Mouse (Mus musculus) adrenal gland, postnatal 36 days (tissue): ENCODE results near the gene Pdzk1. TPM values are rescaled to one million over a fixed set of nuclear protein-coding genes. Genes with fewer than 3 reads are reported as not detected.

Source experiments
- DNase-seq, 2 experiments: peaks; one replicate each; pipeline ENCODE4 v3.0.0; 2021; ENCODE audit warnings: mixed read lengths in 1 of 2
- long read RNA-seq, 2 experiments: library from polyadenylated mRNA; stranded (forward); transcript quantifications; one replicate each; pipeline ENCODE4 v2.0.0; 2021; ENCODE audit warnings: borderline sequencing depth in 2 of 2
- total RNA-seq, 2 experiments: library from RNA; stranded (reverse); gene quantifications; 2 replicates each; pipeline ENCODE4 v1.2.3; 2021

Pdzk1 gene
- total RNA-seq = not detected
- long read RNA-seq, experiment 1 = 0 reads
- long read RNA-seq, experiment 2 = 0 reads

- no peak for DNase-seq
Measured at GRCm38 (mm10) chr3:96828984-96829383, at the start of gene Pdzk1, which contains the start of gene Cd160. Gene Pdzk1, plus strand, starts transcription at chr3:96829284. Gene Cd160, minus strand, starts transcription at chr3:96829351.

- DNase-seq = no peak
Measured at GRCm38 (mm10) chr3:96782236-96782635, 46.8 kb upstream of the Pdzk1 start.

GRCm38 (mm10) chr3:96787784-96788183 is 41.3 kb upstream of the Pdzk1 start:
- no peak for DNase-seq

- DNase-seq = no peak
Measured at GRCm38 (mm10) chr3:96788506-96788905, 40.6 kb upstream of the Pdzk1 start.

GRCm38 (mm10) chr3:96800254-96800653 is 28.8 kb upstream of the Pdzk1 start:
- DNase-seq = no peak

- no peak for DNase-seq
Measured at GRCm38 (mm10) chr3:96802214-96802613, 26.9 kb upstream of the Pdzk1 start.

GRCm38 (mm10) chr3:96808136-96808535 is 20.9 kb upstream of the Pdzk1 start:
- DNase-seq = no peak

- DNase-seq = no peak
Measured at GRCm38 (mm10) chr3:96808651-96809050, 20.4 kb upstream of the Pdzk1 start.

GRCm38 (mm10) chr3:96811232-96811631 is 17.9 kb upstream of the Pdzk1 start:
- DNase-seq = no peak

- DNase-seq = peak; percentile 87 to 90
Measured at GRCm38 (mm10) chr3:96812395-96813091, 16.5 kb upstream of the Pdzk1 start.

GRCm38 (mm10) chr3:96813106-96813505 is 16.0 kb upstream of the Pdzk1 start:
- peak; percentile 49 to 62 for DNase-seq

- no peak for DNase-seq
Measured at GRCm38 (mm10) chr3:96813591-96814244, 15.4 kb upstream of the Pdzk1 start.

GRCm38 (mm10) chr3:96814342-96814741 is 14.7 kb upstream of the Pdzk1 start:
- DNase-seq = no peak

GRCm38 (mm10) chr3:96820116-96820915 is 8.8 kb upstream of the Pdzk1 start:
- peak; percentile 18 to 48 for DNase-seq

- no peak for DNase-seq
Measured at GRCm38 (mm10) chr3:96821581-96821980, 7.5 kb upstream of the Pdzk1 start.

GRCm38 (mm10) chr3:96823701-96824100 is 5.4 kb upstream of the Pdzk1 start:
- DNase-seq = no peak

- no peak for DNase-seq
Measured at GRCm38 (mm10) chr3:96824614-96825013, 4.5 kb upstream of the Pdzk1 start.

GRCm38 (mm10) chr3:96825261-96825660 is 3.8 kb upstream of the Pdzk1 start:
- DNase-seq = no peak

- no peak for DNase-seq
Measured at GRCm38 (mm10) chr3:96828308-96828864, 698 bp upstream of the Pdzk1 start.

- DNase-seq = no peak
Measured at GRCm38 (mm10) chr3:96829856-96830255, 772 bp downstream of the Pdzk1 start.

- no peak for DNase-seq
Measured at GRCm38 (mm10) chr3:96832930-96833329, 3.8 kb downstream of the Pdzk1 start.

GRCm38 (mm10) chr3:96834587-96835348 is 5.7 kb downstream of the Pdzk1 start:
- DNase-seq = no peak
